Mouse (Mus musculus): ENCODE measurements around the gene Slc7a1.

Slc7a1 gene

DNA sequence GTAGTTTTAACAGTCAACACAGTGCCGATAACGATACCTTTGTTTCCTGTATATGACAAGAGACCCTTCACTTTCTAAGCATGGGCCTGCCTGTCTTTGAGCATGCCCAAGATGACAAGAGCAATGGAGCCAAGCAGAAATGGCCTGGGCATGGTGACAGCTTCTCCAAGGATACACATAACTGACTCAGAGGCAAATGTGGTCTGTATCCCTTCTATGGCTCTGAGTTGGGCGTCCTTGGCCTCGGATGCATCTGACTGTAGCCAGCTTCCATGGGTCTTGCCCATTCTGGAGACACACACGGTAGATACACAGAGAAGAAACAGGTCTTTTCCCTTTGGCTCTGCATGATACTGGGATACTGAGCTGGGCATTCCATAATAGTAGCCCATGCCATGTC is 84.8 kb downstream of the Slc7a1 start:
- no peak for DNase-seq

DNA sequence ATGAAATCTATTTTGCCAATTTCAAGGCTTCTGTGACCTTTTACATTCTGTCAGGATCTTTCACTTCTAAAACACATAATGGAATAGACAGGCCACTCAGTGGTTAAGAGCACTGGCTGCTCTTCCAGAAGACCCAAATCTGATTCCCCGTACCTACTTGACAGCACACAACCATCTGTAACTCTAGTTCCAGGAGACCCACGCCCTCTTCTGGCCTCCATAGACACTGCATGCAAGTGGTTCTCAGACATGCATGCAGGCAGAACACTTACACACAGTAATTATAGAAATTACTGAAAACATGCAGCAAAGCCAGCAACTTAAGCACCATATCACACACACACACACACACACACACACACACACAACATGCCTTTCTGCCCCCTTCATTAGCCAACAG is 87.3 kb downstream of the Slc7a1 start:
- DNase-seq = no peak

DNA sequence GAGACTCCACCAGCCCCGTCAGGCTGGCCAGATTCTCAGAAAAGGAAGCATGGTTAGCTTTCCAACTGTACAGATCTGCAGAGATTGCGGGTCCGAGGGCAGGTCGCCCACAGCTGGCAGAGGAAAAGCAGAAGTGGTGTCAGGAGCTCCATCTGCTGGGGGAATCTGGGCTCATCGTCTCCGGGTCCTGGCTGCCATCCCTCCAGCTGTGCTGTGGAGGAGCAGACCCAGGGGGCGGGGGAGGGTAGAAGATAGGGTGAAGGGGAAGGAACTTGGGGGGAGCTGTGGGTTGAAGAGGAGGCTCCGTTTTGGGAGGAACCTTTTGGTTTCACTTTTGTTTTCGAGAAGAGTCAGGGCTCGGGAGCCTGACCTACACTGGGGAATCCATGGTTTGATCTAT is 88.9 kb downstream of the Slc7a1 start:
- DNase-seq = no peak

DNA sequence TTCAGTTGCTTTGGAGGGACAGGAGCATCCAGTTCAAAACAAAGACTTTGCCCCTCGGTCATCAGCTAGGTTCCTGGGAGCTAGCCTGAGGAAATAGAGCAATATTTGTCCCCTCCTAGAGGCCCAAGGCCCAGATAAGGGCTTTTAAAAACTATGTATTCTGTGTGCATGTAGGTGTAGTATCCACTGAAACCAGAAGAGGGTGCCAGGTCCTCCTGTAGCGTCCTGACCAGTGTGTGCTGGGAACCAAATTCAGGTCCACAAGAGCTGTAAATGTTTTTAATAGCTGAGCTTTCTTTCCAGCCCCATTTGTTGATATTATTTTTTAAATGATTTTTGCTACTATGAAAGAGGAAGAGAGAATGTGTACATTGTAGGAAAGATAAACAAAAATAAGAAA is 95.6 kb downstream of the Slc7a1 start:
- DNase-seq = no peak

DNA sequence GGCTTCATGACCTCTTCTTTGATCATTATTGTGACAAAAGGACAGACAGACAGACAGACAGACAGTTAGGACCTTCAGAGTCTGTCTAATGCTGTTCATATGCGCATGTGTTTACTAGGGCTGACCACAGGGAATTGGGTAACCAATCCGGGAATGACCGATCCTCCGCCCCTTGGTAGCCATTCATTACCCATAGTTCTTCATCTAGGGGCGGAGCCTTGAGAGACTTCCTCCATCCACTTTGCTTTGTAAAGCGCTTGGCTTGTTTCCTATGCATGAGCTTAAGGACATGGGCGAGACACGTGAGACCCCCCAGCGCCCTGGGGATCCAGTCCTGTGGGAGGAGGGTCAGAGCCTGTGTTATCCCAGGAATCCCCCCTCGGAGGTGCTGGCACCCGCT is 96.7 kb downstream of the Slc7a1 start:
- DNase-seq = no peak

DNA sequence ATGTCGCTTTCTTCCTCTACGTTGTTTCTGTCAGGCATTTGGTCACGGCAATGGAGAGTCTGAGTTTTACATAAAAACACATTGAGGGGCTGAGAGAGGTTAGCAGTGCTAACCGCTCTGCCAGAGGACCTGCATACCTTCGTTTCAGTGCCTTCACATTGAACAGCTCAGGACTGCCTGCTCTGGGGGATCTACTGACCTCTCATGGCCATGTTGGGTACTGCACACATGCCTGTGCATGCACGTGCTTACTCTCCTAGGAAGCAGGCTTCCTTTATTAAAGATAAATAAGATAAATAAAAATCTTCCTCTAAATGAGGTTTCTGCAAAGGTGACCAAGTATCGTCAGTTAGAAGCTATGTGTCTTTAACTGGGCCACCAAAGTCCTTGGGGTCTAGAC is 106.4 kb downstream of the Slc7a1 start:
- DNase-seq = no peak

DNA sequence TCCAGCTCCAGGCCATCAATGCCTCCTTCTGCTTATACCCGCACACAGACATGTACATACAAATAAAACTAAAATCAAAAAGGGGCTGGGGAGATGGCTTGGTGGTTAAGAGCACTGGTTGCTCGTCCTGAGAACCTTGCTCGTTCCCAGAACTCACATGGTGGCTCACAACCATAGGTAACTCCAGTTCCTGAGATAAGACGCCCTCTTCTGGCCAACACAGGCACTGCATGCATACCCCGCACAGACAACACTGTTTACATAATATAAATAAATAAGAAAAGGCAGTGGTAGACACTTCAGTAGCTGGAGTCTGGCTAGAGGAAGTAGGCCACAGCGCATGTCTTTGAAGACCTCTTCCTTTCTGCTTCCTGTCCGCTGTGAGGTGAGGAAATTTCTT is 106.8 kb downstream of the Slc7a1 start:
- no peak for DNase-seq

DNA sequence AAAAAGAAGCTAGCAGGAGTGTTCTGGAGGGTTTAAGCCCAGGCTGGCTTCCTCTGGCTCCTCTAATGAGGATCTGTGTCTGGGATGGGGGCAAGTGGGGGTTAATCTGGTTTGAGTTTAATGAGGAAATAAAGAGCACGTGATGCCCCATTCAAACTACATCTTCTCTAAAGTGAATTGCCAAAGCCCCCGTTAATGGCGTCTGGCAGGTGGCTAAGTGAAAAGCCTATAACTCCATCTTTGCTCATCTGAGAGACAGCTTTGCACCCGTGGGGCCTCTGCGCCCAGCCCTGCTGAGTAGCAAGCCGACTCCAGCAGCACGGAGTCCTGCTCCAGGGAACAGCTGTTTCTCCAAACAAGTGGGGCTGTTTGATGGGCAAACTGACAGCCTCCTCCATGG is 109.8 kb downstream of the Slc7a1 start:
- DNase-seq = no peak

DNA sequence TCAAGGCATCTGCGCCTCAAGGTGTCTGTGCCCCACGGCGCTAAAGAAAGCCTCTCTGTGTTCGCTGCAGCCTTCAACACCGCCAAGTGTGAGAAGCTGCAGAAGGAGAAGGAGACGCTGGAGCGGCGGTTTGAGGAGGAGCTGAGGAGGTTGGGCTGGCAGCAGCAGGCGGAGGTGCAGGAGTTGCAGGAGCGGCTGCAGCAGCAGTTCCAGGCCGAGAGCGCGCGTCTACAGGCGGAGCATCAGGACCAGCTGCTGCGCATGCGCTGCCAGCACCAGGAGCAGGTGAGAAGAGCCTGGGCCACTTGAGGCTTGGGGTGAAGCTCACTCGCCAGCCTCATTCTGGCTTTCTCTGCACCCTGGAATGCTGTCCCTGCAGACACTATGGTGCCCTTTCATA is 110.9 kb downstream of the Slc7a1 start:
- no peak for DNase-seq

DNA sequence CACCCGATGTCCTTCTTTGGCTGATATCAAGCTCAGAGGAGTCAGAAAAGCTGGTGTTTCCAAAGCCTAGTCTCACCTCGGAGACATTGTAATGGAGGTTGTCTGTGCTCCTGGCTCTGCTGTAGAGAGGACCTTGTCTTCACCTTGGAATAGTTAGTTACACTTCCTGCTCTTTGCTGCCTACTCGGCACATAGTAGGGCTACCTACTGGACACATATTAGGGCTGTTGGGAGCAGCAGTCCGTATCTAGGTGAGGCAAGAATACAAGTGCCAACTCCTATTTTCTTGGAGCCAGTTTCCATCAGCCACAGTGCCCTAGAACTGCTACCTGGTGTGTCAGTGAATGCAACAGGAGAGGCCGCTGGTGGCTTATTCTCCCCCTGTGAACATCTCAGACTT is 112.2 kb downstream of the Slc7a1 start:
- DNase-seq = no peak

DNA sequence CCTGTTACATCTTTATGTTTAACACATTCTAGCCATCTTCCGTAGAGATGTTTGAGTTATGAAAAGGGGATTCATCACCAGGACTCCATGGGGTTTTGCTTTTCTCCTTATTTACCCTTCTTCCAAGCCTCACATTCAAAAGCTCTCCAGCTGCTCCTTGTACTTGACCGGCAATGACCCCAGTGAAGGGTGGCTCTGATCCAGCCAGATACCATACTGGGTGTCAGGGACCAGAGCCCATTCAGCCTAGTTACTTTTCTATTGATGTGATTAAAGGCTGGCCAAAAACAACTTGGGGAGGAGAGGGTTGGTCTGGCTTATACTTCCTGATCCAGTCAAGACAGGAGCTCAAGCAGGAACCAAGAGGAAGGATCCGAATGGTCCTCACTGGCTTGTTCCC is 116.1 kb downstream of the Slc7a1 start:
- DNase-seq = no peak

DNA sequence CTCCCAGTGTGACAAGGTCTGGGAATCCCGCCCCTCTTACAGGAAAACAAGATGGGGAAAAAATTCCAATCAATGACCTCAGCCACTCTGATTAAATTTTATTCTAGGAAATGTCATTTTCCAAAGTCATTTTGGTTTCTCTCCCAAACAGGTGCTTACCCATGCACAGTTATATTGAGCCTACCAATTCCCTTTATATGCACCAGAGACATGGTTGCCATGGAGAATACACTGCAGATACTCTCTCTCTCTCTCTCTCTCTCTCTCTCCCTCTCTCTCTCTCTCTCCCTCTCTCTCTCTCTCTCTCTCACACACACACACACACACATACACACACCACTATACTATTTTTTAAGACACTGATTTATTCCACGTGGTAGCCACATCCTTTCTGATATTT is 116.5 kb downstream of the Slc7a1 start:
- no peak for DNase-seq

DNA sequence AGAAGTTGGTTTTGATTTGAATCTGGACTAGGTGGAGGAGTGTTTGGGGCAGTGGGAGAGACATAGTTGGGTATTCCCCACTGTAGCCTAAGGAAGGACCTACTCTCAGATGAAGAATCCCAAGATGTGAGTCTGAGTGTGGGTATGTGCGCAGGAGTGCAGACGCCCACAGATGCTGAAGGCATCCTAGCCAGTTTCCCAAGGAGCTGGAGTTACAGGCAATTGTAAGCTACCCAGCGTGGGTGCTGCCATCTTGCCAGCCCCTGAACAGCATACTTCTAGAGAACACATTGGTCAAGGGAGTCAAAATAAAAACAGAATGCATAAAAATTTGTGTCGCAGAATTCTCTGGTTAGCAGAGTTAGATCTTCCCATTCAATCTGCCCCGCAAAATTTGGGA is 117.1 kb downstream of the Slc7a1 start:
- no peak for DNase-seq

DNA sequence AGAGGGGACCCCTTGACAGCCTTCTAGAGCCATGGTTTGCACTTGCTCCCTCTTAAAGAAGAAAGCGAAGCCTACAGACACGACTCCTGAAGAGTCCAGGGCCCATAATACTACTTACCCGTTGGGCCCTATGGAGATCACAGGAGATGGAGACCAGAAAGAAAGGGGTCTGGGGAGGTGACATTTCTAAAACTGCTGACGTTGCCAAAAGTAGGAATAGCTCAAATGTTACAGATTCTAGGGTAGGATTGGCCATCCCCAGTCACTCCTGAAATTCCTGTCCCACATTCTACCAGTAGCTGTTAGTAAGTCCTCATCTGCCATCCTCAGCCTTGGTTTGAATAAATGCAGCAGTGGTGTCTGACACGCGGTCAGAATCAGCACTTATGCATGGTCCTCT is 117.6 kb downstream of the Slc7a1 start:
- no peak for DNase-seq

DNA sequence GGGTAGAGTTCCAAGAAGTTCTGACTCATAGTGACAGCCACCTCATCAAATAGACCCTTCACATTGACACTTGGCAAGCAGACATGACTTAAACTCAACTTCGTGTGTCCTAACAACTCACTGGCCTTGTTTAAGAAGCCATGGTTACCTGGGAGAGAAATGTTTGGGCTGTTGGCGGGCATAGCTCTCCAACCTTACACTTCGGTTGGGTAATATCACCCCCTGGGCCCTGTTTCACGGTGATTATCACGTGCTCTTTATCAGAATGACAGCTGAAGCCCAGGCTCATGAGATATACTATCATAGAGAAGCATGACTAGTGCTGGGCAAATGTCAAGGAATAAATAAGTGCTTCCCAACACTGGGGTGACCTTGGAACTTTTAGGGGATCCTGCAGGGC is 119.4 kb downstream of the Slc7a1 start:
- DNase-seq = no peak

DNA sequence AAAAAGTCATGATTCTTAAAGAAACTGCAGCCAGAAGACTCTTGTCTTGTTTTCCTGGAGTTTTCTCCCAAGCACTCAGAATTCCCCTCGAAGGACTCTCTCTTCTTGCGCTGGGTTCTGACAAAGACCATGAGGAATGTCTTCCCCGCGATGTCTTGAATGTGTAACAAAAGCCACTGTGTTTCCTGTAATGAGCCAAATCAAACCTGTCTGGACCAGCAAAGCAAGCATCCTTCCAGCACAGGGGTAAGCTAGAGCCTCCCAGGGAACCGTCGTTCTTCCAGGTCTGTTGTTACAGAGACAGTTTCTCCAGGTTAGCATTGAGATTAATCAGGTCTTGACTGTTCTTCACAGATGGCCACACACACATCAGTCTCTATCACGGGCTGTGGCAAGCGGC is 121.5 kb downstream of the Slc7a1 start:
- no peak for DNase-seq

Data from kidney, adult 18-20 months (tissue).